Mouse (Mus musculus): ENCODE measurements around the gene Tle6. TPM values are rescaled to one million over a fixed set of nuclear protein-coding genes. Genes with fewer than 3 reads are reported as not detected.

Gene Tle6
- polyA plus RNA-seq, 1 experiment from 2014 or later = 4.9 TPM

DNA sequence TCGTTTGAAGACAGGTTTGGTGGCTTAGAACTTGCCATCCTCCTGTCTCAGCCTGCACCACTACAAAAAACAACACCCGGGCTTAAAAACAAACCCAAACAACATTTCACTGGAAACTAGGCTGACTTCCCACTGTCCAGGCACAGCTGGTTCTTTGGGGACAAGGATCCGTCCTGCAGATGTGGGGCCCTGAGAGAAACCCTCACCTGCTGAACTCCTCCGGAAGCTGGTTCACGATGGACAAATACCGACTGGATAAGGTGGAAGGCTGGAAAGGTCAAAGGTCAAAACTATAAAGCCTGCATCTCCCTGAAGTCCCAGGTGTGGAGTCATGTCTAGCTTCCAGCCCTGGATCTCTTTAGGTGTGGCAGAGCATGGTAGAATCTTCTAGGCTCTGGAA lies 2.0 kb downstream of the Tle6 start:
- no peak overlapping the region for H3K4me3 ChIP-seq
- H3K4me2 ChIP-seq = no peak overlapping the region
- no peaks in the 10 kb centered on the region for H3K36me3 ChIP-seq
- H3K27me3 ChIP-seq = peaks cover 55% of the 10 kb centered on the region
- H3K4me1 ChIP-seq (replicated peaks) = peaks cover 59% of the 10 kb centered on the region
- no peak overlapping the region for H3K27ac ChIP-seq (replicated peaks)
- H3K9ac ChIP-seq = no peak overlapping the region
- H3K9me3 ChIP-seq = no peaks in the 10 kb centered on the region
- WGBS = 57% methylated on average over 6 of the region's 6 CpGs
- no peak for ATAC-seq (ENCODE audit: low read depth)

DNA sequence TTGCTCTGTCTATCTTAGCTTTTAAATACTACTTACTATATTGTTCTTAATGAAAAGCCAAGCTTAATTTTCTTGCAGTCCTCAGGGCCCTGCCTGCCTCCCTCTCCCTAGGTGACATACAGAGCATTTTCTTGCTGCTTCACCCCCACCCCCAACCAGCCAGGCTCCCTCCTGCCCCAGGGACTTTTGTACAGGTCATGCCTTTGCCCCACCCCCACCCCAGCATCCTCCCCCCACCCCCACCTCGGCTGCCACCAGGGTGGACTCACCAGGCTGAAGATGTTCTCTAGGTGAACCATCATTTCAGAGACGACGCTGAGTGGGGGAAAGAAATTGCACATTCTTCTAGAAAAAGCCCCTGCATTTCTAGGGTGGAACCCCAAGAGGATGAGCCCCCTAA lies 2.5 kb downstream of the Tle6 start:
- H3K36me3 ChIP-seq = no peaks in the 10 kb centered on the region
- 38% methylated on average over 3 of the region's 3 CpGs for WGBS
- ATAC-seq (ENCODE audit: low read depth) = no peak
- no peak overlapping the region for H3K9ac ChIP-seq
- H3K4me1 ChIP-seq (replicated peaks) = peaks cover 59% of the 10 kb centered on the region
- H3K27me3 ChIP-seq = peaks cover 60% of the 10 kb centered on the region
- no peak overlapping the region for H3K27ac ChIP-seq (replicated peaks)
- no peaks in the 10 kb centered on the region for H3K9me3 ChIP-seq
- no peak overlapping the region for H3K4me3 ChIP-seq
- no peak overlapping the region for H3K4me2 ChIP-seq

DNA sequence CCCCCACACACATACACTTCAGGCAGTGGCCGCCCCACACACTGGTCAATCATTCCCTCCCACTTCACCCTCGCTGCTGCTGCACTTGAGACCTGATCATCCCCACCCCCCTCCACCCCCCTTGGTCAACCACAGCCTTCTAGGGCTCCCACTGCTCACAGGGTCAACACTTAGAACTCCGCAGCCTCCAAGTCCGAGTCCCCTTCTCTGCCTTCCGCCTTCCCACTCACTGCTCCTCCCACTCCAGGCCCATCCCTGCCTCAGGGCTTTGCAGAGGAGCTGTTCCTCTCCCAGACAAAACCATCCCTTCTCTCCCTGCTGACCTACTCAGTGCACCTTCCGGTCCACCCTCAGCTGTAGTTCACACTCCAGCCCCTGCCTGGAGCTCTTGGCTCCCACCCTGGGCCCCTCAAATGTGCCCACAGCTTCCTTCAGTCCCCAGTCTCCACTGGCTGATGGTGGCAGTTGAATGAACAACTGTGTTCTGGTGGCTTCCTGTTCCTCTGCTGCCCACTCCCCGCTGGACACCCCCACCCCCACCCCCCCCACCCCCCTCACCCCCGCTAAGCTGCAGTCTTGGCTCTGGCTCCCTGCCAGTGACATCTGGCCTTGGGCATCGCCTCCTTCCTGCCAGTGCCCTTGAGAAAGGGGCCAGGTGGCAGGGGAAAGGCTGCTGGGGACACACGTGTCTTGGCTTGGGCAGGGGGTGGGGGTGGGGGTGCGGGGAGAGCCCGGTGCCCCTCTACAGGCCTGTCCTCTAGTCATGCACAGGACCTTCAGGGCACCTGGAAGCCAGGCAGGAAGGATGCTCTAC lies 3.5 kb downstream of the Tle6 start:
- Histone ChIP-seq H3K9ac (peak overlapping the region; percentile 49; the same call in 1 of the 2 replicates), H3K4me3 (0 out of 2 replicates have a peak overlapping the region, but pooled peaks have one; percentile 16), H3K4me2 (peak overlapping the region; percentile 43), H3K27me3 (peaks cover 70% of the 10 kb centered on the region), H3K9me3 (no peaks in the 10 kb centered on the region), H3K27ac (replicated peaks) (peak overlapping the region; percentile 77), H3K36me3 (no peaks in the 10 kb centered on the region), H3K4me1 (replicated peaks) (peaks cover 50% of the 10 kb centered on the region)
- WGBS = 3% methylated on average over 10 of the region's 12 CpGs
- peak; percentile 25 for ATAC-seq (ENCODE audit: low read depth)

DNA sequence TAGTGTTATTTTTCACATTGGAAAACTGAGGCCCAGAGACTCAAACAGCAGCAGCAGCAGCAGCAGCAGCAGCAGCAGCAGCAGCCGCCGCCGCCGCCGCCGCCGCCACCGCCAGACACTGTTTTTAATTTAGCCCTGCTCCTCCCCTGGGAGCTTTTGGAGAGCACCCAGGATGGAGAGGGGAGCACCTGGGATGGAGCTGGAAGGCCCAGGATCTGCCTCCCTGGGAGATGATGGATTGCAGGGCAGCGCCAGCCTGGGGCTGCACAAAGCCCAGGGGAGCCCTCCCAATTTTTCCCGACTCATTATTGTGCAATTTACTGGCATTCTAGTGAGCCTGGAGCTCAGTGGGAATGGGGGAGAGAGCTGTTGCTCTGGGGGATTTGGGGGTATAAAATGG lies 4.3 kb downstream of the Tle6 start:
- H3K9ac ChIP-seq = peak overlapping the region; percentile 49; the same call in 1 of the 2 replicates
- H3K4me1 ChIP-seq (replicated peaks) = peaks cover 46% of the 10 kb centered on the region
- peak; percentile 36; the same call in 1 of the 2 replicates for ATAC-seq (ENCODE audit: low read depth)
- 0% methylated on average over 10 of the region's 10 CpGs for WGBS
- peaks cover 76% of the 10 kb centered on the region for H3K27me3 ChIP-seq
- H3K9me3 ChIP-seq = no peaks in the 10 kb centered on the region
- no peaks in the 10 kb centered on the region for H3K36me3 ChIP-seq
- H3K27ac ChIP-seq (replicated peaks) = peak overlapping the region; percentile 77
- peak overlapping the region; percentile 43 for H3K4me2 ChIP-seq
- H3K4me3 ChIP-seq = peak overlapping the region; percentile 16

DNA sequence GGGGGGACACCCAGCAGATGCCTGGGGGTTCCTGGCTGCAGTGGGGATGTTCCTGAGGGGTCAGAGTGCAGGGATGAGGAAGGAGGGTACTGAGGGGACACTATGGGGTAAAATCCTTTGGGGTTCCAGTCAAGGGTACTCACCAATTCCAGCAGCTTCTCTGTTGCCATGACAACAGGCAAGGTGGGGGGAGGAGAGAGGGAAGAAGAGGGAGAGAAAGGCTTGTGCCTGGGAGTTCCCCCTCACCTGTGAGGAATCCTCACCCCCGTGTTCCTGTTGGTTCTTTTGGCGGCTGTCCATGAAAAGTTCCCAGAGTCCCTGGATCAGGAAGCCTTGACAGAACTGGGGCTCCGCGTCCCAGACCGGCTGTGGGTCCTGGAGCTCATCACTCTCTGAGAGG lies 5.3 kb downstream of the Tle6 start:
- Histone ChIP-seq H3K9me3 (no peaks in the 10 kb centered on the region), H3K4me2 (no peak overlapping the region), H3K4me1 (replicated peaks) (peaks cover 36% of the 10 kb centered on the region), H3K27me3 (peaks cover 81% of the 10 kb centered on the region), H3K4me3 (no peak overlapping the region), H3K27ac (replicated peaks) (no peak overlapping the region), H3K9ac (0 out of 2 replicates have a peak overlapping the region, but pooled peaks have one; percentile 26), H3K36me3 (no peaks in the 10 kb centered on the region)
- no peak for ATAC-seq (ENCODE audit: low read depth)
- WGBS = 44% methylated on average over 5 of the region's 5 CpGs

DNA sequence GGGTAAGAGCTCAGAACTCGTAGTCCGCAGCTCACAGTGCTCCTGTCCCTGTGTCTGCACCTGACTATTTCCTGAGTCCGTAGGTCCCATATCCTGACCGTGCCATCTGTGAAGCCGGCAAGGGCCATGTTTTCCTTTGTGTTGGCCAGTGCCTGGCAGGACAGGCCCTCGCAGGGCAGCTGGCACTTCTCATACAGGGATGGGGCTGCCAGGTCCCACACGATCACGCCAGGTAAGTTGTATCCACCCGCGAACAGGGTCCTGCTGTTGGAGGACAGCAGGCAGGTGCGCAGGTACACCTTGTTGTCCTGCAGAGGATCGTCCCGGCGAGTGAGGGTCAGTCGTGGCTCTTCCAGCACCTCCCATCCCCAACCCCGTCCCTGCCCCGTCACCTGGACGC lies 6.9 kb downstream of the Tle6 start:
- WGBS = 82% methylated on average over 18 of the region's 18 CpGs
- H3K4me1 ChIP-seq (replicated peaks) = peaks cover 34% of the 10 kb centered on the region
- no peak overlapping the region for H3K4me3 ChIP-seq
- no peak for ATAC-seq (ENCODE audit: low read depth)
- no peaks in the 10 kb centered on the region for H3K36me3 ChIP-seq
- no peaks in the 10 kb centered on the region for H3K9me3 ChIP-seq
- H3K4me2 ChIP-seq = no peak overlapping the region
- peaks cover 83% of the 10 kb centered on the region for H3K27me3 ChIP-seq
- no peak overlapping the region for H3K9ac ChIP-seq
- no peak overlapping the region for H3K27ac ChIP-seq (replicated peaks)

DNA sequence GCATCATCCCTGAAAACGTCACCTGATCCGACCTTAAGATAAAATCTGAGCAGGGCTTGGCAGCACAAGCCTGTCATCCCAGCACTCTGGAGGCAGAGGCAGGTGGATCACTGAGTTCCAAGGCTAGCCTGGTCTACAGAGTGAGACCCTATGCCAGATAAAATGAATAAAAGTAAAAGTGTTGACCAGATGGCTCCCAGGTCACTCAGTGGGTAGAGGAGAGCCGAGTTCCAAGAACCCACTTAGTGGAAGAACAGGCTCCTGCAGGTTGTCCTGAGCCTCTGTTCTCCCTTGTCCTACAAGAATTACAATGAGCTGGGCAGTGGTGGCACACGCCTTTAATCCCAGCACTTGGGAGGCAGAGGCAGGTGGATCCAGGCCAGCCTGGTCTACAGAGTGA lies 7.7 kb downstream of the Tle6 start:
- Histone ChIP-seq H3K4me3 (no peak overlapping the region), H3K36me3 (peaks cover 6% of the 10 kb centered on the region; the same call in 1 of the 2 replicates), H3K27me3 (peaks cover 83% of the 10 kb centered on the region), H3K9ac (no peak overlapping the region), H3K9me3 (no peaks in the 10 kb centered on the region), H3K4me2 (no peak overlapping the region), H3K4me1 (replicated peaks) (peaks cover 34% of the 10 kb centered on the region), H3K27ac (replicated peaks) (no peak overlapping the region)
- 82% methylated on average over 4 of the region's 4 CpGs for WGBS
- ATAC-seq (ENCODE audit: low read depth) = no peak

DNA sequence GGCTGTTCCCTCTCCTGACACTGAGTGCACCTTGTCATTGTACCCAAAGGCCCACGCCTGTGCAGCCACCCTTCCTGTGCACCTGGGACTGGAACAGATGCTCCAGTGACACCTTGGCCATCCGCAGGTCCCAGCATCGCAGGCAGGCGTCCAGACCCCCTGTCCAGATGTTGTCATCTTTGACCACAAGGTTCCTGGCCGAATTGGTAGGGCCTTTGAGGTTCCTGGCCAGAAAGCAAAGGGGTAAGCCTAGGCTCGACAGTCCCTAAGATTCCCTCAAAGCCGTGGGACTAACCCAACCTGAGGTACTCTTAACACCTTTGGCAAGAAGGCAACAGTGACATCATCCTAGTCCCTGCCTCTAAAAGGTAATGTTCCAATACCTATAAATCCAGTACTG lies 8.2 kb downstream of the Tle6 start:
- no peak overlapping the region for H3K9ac ChIP-seq
- H3K36me3 ChIP-seq = peaks cover 12% of the 10 kb centered on the region
- H3K4me2 ChIP-seq = no peak overlapping the region
- H3K4me1 ChIP-seq (replicated peaks) = peaks cover 28% of the 10 kb centered on the region
- 83% methylated on average over 7 of the region's 7 CpGs for WGBS
- no peak overlapping the region for H3K4me3 ChIP-seq
- H3K27me3 ChIP-seq = peaks cover 82% of the 10 kb centered on the region
- no peaks in the 10 kb centered on the region for H3K9me3 ChIP-seq
- no peak overlapping the region for H3K27ac ChIP-seq (replicated peaks)
- no peak for ATAC-seq (ENCODE audit: low read depth)

DNA sequence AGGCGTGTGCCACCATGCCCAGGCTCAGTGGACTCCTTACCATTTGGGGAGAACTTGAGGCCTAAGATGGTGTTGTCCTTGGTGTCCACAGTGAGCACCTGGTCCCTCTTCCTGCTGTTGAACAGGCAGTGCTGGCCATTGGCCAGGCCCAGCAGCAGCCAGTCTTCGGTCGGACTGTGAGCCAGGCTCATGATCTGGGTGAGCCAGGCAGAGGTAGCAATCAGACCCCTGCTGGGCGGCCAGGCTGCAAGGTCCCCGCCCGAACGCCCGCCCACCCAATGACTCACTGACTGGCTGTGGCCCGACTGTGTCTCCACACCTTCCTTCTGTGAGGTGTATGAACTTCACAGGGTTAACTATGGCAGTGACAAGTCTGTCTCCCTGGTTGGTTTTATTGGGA lies 9.0 kb downstream of the Tle6 start:
- no peaks in the 10 kb centered on the region for H3K9me3 ChIP-seq
- peaks cover 20% of the 10 kb centered on the region for H3K4me1 ChIP-seq (replicated peaks)
- 65% methylated on average over 9 of the region's 9 CpGs for WGBS
- no peak overlapping the region for H3K4me2 ChIP-seq
- H3K27ac ChIP-seq (replicated peaks) = no peak overlapping the region
- no peak for ATAC-seq (ENCODE audit: low read depth)
- H3K9ac ChIP-seq = no peak overlapping the region
- H3K36me3 ChIP-seq = peaks cover 15% of the 10 kb centered on the region
- no peak overlapping the region for H3K4me3 ChIP-seq
- peaks cover 90% of the 10 kb centered on the region for H3K27me3 ChIP-seq

DNA sequence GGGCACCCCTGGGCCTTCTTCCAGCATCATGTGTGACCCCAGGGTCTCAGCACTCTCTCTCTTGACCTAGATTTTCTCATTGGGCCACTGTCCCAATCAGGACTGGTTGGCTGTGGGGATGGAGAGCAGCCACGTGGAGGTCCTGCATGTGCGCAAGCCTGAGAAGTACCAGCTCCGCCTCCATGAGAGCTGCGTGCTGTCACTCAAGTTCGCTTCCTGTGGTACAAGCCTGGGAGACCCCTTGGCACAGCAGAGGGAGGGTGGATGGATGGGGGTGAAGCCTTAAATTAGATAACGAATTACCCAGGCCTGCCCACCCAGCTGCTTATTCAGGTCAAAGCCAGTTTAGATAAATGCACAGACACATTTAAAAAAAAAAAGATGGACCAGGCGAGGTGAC lies 12.1 kb downstream of the Tle6 start:
- peaks cover 15% of the 10 kb centered on the region for H3K36me3 ChIP-seq
- no peak overlapping the region for H3K4me2 ChIP-seq
- H3K4me1 ChIP-seq (replicated peaks) = no peaks in the 10 kb centered on the region
- H3K9me3 ChIP-seq = no peaks in the 10 kb centered on the region
- peaks cover 91% of the 10 kb centered on the region for H3K27me3 ChIP-seq
- ATAC-seq (ENCODE audit: low read depth) = no peak
- 66% methylated on average over 7 of the region's 7 CpGs for WGBS
- no peak overlapping the region for H3K4me3 ChIP-seq
- H3K9ac ChIP-seq = no peak overlapping the region
- no peak overlapping the region for H3K27ac ChIP-seq (replicated peaks)

DNA sequence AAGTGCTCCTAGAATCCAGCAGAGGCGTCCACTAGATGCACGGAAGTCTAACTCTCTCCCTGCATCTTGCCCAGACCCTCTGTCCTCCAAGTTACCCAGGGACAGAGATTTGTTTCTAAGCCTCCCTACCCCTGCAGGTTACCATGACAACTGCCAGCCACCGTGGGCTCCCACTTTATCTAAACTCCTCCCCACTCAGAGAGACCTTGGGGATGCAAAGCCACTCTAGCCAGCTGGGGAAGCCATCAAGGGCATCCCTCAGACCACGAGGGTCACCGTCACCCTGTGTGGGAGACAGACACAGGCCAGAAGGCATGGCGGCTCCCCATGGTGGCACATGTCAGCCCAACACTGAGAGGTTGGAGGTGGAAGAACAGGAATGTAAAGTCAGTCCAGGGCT lies 17.5 kb downstream of the Tle6 start:
- no peak overlapping the region for H3K4me3 ChIP-seq
- H3K27ac ChIP-seq (replicated peaks) = no peak overlapping the region
- no peaks in the 10 kb centered on the region for H3K9me3 ChIP-seq
- no peak overlapping the region for H3K4me2 ChIP-seq
- no peak for ATAC-seq (ENCODE audit: low read depth)
- WGBS = 48% methylated on average over 6 of the region's 6 CpGs
- H3K36me3 ChIP-seq = peaks cover 11% of the 10 kb centered on the region
- H3K27me3 ChIP-seq = peaks cover 88% of the 10 kb centered on the region
- peaks cover 36% of the 10 kb centered on the region for H3K4me1 ChIP-seq (replicated peaks)
- no peak overlapping the region for H3K9ac ChIP-seq

DNA sequence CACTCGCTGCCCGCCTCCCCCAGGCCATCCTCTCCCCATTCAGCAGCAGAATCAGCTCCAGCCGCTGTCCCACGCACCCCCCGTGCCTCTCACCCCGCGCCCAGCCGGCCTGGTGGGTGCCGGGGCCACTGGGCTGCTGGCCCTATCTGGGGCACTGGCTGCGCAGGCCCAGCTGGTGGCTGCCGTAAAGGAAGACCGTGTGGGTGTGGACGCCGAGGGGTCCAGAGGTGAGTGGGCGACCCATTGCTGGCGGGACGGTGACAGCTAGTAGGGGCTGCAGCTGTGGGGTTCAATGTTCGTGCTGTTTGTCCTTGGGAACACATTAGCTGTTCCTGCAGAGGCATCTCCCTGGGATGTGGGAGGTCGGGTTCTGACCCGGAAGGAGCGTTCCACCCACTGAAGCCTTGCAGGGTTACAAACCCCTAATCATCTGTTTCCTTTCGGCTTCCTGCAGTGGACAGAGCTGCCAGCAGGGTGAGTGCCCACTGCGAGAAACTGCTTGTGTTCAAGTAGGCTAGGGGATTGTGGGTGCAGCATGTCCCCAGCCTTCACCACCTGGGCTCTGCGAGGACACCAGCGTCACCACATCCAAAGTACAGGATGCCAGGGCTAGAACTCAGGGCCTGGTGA lies 20.3 kb downstream of the Tle6 start:
- Histone ChIP-seq H3K27me3 (peaks cover 89% of the 10 kb centered on the region), H3K9me3 (no peaks in the 10 kb centered on the region), H3K9ac (0 out of 2 replicates have a peak overlapping the region, but pooled peaks have one; percentile 43), H3K27ac (replicated peaks) (no peak overlapping the region), H3K4me2 (no peak overlapping the region), H3K36me3 (no peaks in the 10 kb centered on the region), H3K4me1 (replicated peaks) (peaks cover 45% of the 10 kb centered on the region), H3K4me3 (no peak overlapping the region)
- 55% methylated on average over 24 of the region's 25 CpGs for WGBS
- ATAC-seq (ENCODE audit: low read depth) = no peak
